Mouse (Mus musculus) liver, postnatal 0 days (tissue): Measurements from ENCODE around the gene Banp.

Source experiments
- CTCF ChIP-seq: sonication (generic); IDR thresholded peaks from 2 replicates; pipeline ENCODE4 v1.5.1; 2016; ENCODE audit warnings: antibody characterized with exemption, low read depth
- EP300 ChIP-seq: IDR thresholded peaks from 2 replicates; pipeline ENCODE4 v1.6.1; 2016; ENCODE audit warnings: antibody characterized with exemption, low read depth, mild to moderate bottlenecking

DNA sequence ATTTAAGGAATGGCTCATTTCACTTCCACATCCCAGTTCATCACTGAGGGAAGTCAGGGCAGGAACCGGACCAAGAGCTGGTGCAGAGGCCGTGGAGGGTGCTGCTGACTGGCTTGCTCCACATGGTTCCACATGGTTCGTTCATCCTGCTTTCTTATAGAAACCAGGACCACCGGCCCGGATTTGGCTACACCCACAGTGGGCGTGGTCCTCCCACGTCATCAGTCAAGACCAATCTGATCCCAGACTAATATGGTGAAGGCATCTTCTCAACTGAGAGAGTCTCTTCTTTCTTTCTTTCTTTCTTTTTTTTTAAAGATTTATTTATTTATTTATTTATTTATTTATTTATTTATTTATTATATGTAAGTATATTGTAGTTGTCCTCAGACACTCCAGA lies 18.0 kb upstream of the Banp start:
- TF ChIP-seq CTCF, result no peak
- no peak for TF ChIP-seq EP300
